Mouse (Mus musculus): ENCODE results near the gene Rnf216.

Gene Rnf216

DNA sequence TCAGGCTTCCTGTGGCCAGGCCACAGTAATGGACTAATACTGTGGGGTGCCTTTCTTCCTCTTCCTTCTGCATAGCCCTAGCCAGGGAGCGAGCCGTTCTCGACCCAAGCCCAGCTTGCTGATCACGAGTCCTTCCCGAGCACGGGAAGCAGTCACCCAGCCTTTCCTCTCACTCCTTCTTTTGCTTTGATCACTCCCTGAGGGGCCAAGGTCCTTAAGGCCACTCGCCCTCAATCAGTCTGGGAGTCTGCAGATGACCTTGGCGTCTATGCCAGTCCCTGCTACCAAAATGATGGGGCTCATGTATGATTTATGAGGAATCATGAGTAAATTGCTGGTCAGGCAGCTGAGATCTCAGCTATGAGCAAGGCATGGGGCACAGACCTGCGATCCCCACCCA, 115.3 kb downstream of the Rnf216 start:
- no peak for DNase-seq

DNA sequence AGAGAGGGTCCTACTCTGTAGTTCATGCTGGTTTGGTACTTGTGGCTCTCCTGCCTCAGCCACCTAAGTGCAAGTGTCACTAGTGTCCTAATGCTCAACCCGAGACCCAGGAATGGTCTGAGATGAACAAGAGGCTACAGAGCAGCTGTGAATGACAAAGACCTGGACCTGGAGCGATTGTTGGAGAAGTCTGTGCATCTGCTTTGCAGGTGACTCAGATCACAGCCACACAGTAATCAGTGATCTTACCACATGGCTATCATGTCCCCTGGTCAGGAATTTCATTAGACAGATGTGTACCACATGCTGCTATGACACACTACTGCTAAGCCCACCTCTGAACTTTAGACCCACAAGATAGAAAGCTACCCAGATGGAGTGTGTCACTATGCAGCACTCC, 118.0 kb downstream of the Rnf216 start:
- DNase-seq = no peak

GRCm38 (mm10) chr5:142989167-142989566, 123.6 kb downstream of the Rnf216 start:
- DNase-seq = no peak

DNA sequence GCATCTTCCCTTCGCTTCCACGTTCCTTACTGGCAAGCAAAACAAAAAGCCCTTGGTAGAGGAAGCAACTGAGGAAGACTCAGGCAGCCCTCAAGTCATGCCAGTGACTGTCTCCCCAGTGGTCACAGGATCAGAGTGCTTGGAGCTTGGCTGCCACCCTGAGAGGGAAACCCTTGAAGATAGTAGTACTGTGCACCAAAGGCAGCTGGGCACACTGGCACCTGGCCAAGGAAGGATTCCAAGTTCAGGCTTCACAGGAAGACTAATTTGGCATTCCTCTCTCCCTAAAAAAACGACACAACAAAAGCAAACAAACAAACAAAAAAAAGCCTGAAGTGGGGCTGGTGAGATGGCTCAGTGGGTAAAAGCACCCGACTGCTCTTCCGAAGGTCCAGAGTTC, 124.3 kb downstream of the Rnf216 start:
- peak; percentile 26 for DNase-seq

DNA sequence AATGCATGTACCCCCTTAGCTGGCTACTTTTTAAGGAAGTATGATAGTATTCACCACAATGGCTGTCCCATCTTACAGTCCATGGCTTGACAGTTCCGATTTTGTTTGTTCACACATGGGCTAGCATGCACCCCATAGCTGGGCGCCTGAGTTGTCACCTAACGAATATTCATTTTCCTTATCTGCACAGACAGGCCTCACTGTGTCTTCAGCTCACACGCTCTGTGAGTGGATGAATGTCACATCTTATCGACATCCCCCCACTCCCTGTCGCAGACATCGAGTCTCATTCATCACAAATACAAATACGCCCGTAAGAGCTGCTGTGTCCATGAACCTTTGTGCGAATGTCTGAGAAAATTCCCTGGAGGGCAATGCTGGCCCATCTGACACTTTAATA, 128.5 kb downstream of the Rnf216 start:
- no peak for DNase-seq

DNA sequence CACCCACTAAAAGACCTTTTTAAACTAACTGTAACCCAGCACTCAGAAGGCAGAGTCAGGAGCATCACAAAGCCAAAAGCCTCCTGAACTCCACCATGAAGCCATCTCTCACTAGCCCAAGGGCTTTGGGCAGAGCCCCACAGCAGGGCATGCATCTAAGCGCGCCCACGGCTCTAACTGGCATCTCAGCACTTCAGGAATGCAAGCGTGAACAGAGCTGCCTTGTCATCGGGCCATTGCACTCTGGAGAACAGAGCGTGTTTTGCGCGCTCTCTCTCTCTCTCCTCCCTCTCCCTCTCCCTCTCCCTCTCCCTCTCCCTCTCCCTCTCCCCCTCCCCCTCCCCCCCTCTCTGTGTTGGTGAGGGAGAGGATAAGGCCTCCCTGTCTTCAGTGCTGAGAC, 129.6 kb downstream of the Rnf216 start:
- no peak for DNase-seq

GRCm38 (mm10) chr5:142982046-142982801, 130.6 kb downstream of the Rnf216 start:
- DNase-seq = no peak

DNA sequence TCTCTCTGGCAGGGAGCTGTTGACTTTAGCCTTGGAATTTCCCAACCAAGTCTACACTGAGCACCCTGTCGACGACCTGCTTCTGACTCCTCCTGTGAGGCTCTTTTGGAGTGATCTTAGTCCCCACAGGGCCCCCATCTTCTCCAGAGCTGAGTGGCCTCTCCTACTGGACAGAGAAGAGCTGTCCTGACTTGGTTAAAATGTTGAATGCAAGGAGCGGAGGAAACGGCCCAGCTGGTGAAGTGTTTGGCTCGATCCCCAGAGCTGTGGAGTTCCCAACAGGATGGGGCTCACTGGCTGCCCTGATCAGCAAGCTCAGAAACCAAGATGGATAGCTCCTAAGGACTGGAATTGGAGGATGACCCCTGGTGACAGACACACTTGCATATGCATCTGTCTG, 136.3 kb downstream of the Rnf216 start:
- no peak for DNase-seq

GRCm38 (mm10) chr5:142974598-142975121, 138.1 kb downstream of the Rnf216 start:
- DNase-seq = peak; percentile 41

DNA sequence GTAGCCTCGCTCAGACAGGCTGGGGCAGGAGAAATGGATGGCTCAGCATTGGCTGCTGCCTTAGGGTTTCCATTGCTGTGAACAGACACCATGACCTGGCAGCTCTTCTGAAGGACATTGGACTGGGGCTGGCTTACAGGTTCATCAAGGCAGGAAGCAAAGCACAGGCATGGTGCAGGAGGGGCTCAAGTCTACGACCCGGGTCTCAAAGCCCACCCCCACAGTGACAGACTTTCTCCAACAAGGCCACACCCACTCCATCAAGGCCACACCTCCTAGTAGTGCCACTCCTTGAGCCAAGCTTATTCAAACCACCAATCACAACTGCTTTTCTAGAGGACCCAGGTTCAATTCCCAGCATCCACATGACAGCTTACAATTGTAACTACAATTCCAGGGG, 138.8 kb downstream of the Rnf216 start:
- no peak for DNase-seq

- no peak for DNase-seq
Measured at GRCm38 (mm10) chr5:142968411-142968810, 144.4 kb downstream of the Rnf216 start.

- no peak for DNase-seq
Measured at GRCm38 (mm10) chr5:142964650-142965049, 148.1 kb downstream of the Rnf216 start.

DNA sequence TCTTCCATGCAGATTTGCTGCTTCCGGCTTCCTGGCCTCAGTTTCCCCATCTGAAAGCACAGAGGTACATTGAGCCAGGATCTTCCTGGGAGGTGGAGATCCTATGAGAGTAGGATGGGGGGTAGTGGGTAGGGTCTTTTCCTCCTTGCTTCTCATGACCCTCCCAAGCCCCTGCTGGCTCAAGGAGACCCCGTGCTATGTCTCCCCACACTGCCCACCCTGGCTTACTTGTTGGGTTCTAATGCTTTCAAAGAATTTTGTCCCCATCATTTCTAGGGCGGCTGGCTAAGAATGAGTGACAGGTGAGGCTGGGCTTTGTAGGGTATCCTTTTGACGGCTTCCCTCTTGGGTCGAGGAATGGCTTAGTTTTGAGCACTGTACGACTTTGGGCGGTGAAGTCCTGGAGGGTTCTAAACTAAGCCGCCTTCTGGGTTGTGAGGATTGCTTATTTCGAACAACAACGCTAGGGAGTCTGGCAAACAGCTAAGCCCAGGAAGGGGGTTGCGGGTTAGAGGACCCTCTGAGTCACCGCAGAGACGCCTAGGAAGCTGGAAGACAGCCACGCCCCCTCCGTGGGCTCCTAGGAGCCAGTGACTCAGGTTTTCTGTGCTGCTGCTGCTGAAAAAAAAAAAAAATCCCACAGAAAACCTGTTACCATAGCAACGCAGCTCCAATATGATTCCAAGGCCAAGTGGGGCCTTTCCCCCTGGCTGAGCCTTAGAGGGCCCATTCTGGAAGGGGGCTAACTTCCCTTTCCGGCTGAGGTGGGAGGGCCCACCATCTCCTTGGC, 148.9 kb downstream of the Rnf216 start:
- DNase-seq = no peak

GRCm38 (mm10) chr5:142963003-142963704, 149.6 kb downstream of the Rnf216 start:
- no peak for DNase-seq

DNA sequence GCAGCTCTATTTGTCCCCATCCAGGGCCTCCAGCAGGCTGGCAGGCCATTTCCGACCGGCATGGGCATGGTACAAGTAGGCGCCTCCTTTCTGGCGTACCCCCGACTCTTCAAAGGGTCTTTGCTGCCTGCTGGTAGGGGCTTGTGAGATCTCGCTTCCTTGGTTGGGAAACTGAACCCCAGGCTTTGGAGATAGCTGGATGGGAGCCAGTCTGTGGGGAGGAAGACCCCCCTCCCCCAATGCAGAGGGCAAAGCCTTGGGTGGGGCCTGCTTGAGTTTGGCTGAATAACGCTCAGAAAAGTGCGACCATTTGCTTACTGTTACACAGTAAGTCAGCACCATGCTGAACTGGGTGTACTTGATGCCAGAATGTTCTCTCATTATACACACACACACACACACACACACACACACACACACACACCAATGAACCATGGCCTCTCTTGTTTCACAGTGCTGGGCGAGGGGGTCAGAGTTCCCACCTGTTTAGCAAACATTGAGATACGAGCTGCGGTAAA, 150.3 kb downstream of the Rnf216 start:
- DNase-seq = no peak

GRCm38 (mm10) chr5:142961881-142962443, 150.8 kb downstream of the Rnf216 start:
- DNase-seq = no peak

DNA sequence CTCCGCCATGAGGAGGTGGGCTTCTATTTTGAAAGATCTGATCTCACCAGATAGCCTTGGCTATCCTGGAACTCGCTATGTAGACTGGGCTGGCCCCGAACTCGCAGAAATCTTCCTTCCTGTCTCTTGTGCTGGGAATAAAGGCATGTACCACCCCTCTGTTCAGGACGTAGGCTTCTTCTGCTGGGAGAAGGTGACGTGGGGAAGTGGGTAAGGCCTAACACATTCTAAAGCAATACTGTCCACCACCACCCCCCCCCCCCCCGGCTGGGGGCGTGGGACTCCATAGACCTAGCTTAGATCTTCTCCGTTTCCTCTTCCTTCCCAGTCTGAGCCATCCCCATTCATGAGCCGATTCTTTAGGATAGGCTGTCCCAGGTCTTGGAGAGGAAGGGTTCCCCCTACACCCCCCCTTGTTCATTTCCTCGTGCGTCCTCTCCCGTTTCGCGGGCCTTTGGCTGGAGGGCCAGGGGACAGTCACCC, 151.4 kb downstream of the Rnf216 start:
- no peak for DNase-seq

GRCm38 (mm10) chr5:142960775-142961271, 152.0 kb downstream of the Rnf216 start:
- no peak for DNase-seq

DNA sequence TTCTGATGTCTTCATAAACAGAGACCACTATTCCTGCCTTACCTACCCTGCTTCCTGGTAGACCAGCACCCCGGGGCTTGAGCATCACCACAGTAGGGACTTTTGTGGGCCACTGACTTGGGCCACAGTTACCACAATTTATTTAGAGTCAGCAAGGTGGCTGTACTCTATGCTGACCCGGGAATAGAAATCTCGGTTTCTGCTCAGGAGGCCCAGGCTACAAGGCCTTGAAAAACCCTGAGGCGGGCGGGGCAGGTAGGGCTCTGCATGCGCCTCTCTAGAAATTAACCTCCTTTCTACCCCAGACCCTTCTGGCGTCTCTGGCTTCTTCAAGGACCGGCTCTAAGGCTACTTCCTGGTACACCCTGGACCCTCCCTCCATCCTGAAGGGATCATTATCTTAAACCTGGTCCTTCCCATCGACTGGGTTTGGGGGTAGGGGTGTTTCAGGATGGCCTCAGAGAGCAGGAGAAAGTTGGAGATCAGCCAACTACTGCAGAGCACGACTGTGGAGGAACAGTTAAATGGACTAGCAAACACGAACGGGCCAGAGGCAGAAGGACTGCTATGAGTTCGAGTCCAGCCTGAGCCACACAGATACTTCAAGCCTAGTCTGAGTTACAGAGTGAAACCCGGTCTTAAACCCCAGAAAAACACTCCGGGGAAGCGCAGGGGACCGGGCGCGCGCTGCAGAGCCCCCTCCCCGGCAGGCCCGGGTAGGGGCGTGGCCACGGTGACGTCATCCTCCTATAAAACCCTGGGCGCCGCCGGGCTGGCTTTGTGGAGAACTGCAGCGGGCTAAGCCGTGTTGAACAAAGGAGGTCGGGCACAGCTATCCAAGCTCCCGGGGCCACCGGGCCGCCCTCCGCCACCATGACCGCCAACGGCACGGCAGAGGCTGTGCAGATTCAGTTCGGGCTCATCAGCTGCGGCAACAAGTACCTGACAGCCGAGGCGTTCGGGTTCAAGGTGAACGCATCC, 152.9 kb downstream of the Rnf216 start, which contains the start of gene Fscn1:
Gene Fscn1 (plus strand): TSS at position 768 of the 981 bp plus-strand sequence.
- peak; percentile 30 for DNase-seq

DNA sequence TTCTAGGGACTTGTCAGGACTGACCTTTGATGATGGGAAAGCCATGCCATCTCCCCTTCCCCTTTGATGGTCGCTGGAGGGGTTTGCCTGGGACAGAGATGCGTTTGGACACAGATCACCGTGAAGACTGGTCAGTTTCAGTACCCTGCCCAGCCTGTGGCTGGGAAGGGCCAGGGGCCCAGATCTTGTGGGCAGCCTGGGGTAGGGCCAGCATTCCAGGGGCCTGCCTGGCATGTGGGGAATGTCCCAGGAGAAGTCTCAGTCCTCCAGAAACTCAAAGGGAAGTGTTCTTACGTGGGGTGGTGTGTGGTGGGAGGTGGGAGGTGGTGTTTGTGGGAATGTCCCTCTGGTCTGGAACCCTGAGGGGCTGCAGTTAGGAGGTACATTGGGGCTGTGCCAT, 153.6 kb downstream of the Rnf216 start:
- DNase-seq = no peak

- no peak for DNase-seq
Measured at GRCm38 (mm10) chr5:142958464-142958863, 154.3 kb downstream of the Rnf216 start.
